Mouse (Mus musculus) limb, embryonic 14.5 days (tissue): ENCODE results near the gene Pik3r1. TPM values are rescaled to one million over a fixed set of nuclear protein-coding genes. Genes with fewer than 3 reads are reported as not detected.

ENCODE experiments used
- ATAC-seq: fragments of 200-750 bp; cut with Nextera tagmentation; 2 replicates; pipeline ENCODE4 v1.8.0; 2017; ENCODE audit warnings: low read depth, moderate number of reproducible peaks, moderate TSS enrichment; ENCODE audit not compliant: low FRiP score
- DNase-seq: peaks from one replicate; pipeline ENCODE4 v3.0.0-alpha.2; 2015; ENCODE audit warnings: low spot score
- H3K27ac ChIP-seq: fragments of 300-500 bp; sonication (generic); replicated peaks from 2 replicates; pipeline ENCODE4 v1.5.1; 2014; ENCODE audit warnings: low read depth, mild to moderate bottlenecking, low read length, moderate library complexity, mixed read lengths
- H3K27me3 ChIP-seq: fragments of 300-500 bp; sonication (generic); 2 replicates; pipeline ENCODE4 v1.6.1; 2014; ENCODE audit warnings: low read length, mixed read lengths; ENCODE audit not compliant: control insufficient read depth, insufficient read depth
- H3K36me3 ChIP-seq: fragments of 300-500 bp; sonication (generic); 2 replicates; pipeline ENCODE4 v1.6.1; 2014; ENCODE audit warnings: mild to moderate bottlenecking, low read length, moderate library complexity, mixed read lengths; ENCODE audit not compliant: control insufficient read depth, insufficient read depth
- H3K4me1 ChIP-seq: fragments of 300-500 bp; sonication (generic); 2 replicates; pipeline ENCODE4 v1.6.1; 2014; ENCODE audit warnings: antibody characterized with exemption, low read length, mixed read lengths; ENCODE audit not compliant: control insufficient read depth, insufficient read depth
- H3K4me2 ChIP-seq: fragments of 300-500 bp; sonication (generic); replicated peaks from 2 replicates; pipeline ENCODE4 v1.6.1; 2014; ENCODE audit warnings: low read depth, mild to moderate bottlenecking, low read length, moderate library complexity; ENCODE audit not compliant: severe bottlenecking
- H3K4me3 ChIP-seq: fragments of 300-500 bp; sonication (generic); replicated peaks from 2 replicates; pipeline ENCODE4 v1.5.1; 2014; ENCODE audit warnings: low read length
- H3K9ac ChIP-seq: fragments of 300-500 bp; sonication (generic); 2 replicates; pipeline ENCODE4 v1.6.1; 2014; ENCODE audit warnings: mild to moderate bottlenecking, low read depth, low read length, moderate library complexity; ENCODE audit not compliant: severe bottlenecking
- H3K9me3 ChIP-seq: fragments of 300-500 bp; sonication (generic); 2 replicates; pipeline ENCODE4 v1.6.1; 2016; ENCODE audit warnings: low read length; ENCODE audit not compliant: control insufficient read depth
- POLR2A ChIP-seq: fragments of 200-500 bp; IDR thresholded peaks from 2 replicates; pipeline ENCODE4 v1.8.0; 2012; ENCODE audit warnings: inconsistent platforms, mild to moderate bottlenecking, moderate library complexity, borderline replicate concordance; ENCODE audit not compliant: insufficient read depth, insufficient read length; ENCODE audit errors: extremely low read depth
- WGBS: fragments of 180-500 bp; shearing (Covaris S2); extraction: QIAGEN DNeasy Blood & Tissue Kit; methylation state at CpG from one replicate; pipeline ENCODE4 v1.1.7; 2014; 5-methylcytosine and 5-hydroxymethylcytosine counted together
- polyA plus RNA-seq, 2 experiments: library from polyadenylated mRNA; depleted of rRNA in 1 of 2; stranded (reverse) in 1 of 2; unstranded in 1 of 2; fragments of >200 nt; fragmentation: Nextera tagmentation in 1 of 2; extraction: Ambion mirVana in 1 of 2; gene quantifications; 2 replicates each; pipeline versions ENCODE4 v1.2.1 to v1.2.3; 2012 to 2014

Pik3r1 gene
- polyA plus RNA-seq, 2 experiments, result 29.2 to 62.2 TPM

- ATAC-seq, result no peak
- Histone ChIP-seq H3K9ac (no peak overlapping the region), H3K9me3 (no peaks in the 10 kb centered on the region), H3K27ac (no peak overlapping the region), H3K27me3 (peaks cover 14% of the 10 kb centered on the region), H3K36me3 (no peaks in the 10 kb centered on the region), H3K4me3 (no peak overlapping the region), H3K4me2 (no peak overlapping the region), H3K4me1 (no peaks in the 10 kb centered on the region; the same call in 1 of the 2 replicates)
- no peak for DNase-seq
- 94% methylated on average over 2 of the region's 2 CpGs for WGBS
- TF ChIP-seq POLR2A, result no peak
Observed at GRCm38 (mm10) chr13:101799318-101799717, 31.3 kb upstream of the Pik3r1 start.

DNA sequence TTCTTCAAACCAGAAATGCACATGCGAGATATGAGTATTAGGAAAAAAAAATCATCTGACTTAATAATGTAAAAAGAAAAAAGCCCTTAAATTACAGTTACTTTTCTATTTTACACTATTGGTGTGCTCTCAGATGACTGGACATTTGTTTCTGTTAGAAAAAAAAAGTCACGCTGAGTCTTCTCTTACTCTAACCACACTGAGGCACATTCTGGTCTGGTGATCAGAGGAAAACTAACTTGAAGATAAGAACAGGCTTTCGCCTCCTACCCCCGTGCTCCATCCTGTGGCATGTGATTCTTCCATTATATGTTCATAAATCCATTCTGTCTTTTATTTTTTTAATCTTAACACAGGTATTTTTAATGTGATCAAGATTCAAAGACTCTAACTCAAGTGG is 30.5 kb upstream of the Pik3r1 start:
- H3K4me3 ChIP-seq, result no peak overlapping the region
- no peak overlapping the region for H3K9ac ChIP-seq
- no peaks in the 10 kb centered on the region; the same call in 1 of the 2 replicates for H3K4me1 ChIP-seq
- no peak overlapping the region for H3K4me2 ChIP-seq
- ATAC-seq (no peak), DNase-seq (no peak)
- no peak overlapping the region for H3K27ac ChIP-seq
- no peak for TF ChIP-seq POLR2A
- WGBS, result 91% methylated on average over 4 of the region's 4 CpGs
- peaks cover 11% of the 10 kb centered on the region for H3K27me3 ChIP-seq
- H3K9me3 ChIP-seq, result no peaks in the 10 kb centered on the region
- H3K36me3 ChIP-seq, result no peaks in the 10 kb centered on the region

- Histone ChIP-seq H3K4me2 (no peak overlapping the region), H3K27me3 (peaks cover 11% of the 10 kb centered on the region), H3K9ac (no peak overlapping the region), H3K4me3 (no peak overlapping the region), H3K9me3 (no peaks in the 10 kb centered on the region), H3K27ac (no peak overlapping the region), H3K36me3 (no peaks in the 10 kb centered on the region), H3K4me1 (no peaks in the 10 kb centered on the region; the same call in 1 of the 2 replicates)
- TF ChIP-seq POLR2A, result no peak
- WGBS, result 70% methylated on average over 6 of the region's 6 CpGs
- no peak for DNase-seq
- ATAC-seq, result no peak
Observed at GRCm38 (mm10) chr13:101796983-101797382, 29.0 kb upstream of the Pik3r1 start.

DNA sequence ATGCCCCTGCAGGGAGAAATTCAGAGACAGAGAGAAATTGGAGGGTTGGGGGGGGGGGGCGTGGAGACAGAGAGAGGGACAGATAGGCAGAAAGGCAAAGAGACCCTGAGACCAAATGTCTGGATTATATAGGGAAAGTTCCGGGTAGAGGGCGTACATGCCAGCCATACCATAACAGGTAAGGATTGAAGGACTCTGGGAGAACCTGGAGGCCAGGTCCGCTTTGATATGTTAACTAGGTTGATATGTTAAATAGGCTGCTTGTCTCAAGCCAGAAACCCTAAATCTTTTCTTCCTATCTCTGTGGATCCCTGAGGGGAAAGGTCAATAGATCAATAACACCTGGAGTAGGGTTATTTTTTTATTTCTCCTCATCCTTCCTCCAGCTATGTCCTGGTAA is 17.7 kb upstream of the Pik3r1 start:
- no peak overlapping the region for H3K27ac ChIP-seq
- no peaks in the 10 kb centered on the region for H3K4me1 ChIP-seq
- no peaks in the 10 kb centered on the region for H3K36me3 ChIP-seq
- H3K4me3 ChIP-seq, result no peak overlapping the region
- 91% methylated on average over 3 of the region's 4 CpGs for WGBS
- H3K9me3 ChIP-seq, result no peaks in the 10 kb centered on the region
- no peak overlapping the region for H3K9ac ChIP-seq
- ATAC-seq, result no peak
- no peak for DNase-seq
- no peak for TF ChIP-seq POLR2A
- no peaks in the 10 kb centered on the region for H3K27me3 ChIP-seq
- H3K4me2 ChIP-seq, result no peak overlapping the region

DNA sequence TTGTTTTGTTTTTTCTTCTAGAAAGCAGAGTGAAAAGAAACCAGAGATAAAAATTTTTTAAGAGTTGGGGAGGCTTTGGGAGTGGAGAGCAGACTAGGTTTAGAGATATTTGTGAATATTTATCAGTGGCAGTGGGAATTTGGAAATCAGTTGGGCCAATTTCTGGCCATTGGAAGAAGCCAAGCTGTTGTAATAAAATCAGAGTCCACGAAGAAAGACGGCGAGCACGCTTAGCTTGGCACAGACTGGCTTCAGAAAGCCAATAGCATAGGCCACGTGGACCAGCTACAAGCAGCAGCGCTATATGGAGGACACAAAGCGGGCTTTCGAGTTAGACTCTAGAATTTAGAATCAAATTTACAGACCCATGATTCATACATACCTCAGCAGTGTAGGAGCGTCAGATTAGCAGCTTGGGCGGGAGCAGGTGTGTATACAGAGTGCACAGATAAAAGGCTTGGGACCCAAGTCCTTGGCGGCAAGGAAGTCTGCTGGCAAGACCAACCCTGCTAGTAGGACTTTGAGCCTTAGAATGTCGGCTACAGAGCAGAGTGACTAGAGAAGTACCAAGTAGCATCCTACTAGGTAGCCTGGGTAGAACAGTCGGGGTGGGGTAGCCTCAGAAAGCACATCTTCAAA is 16.8 kb upstream of the Pik3r1 start:
- no peak overlapping the region for H3K4me3 ChIP-seq
- ATAC-seq, result no peak
- no peak overlapping the region for H3K9ac ChIP-seq
- no peaks in the 10 kb centered on the region for H3K9me3 ChIP-seq
- 95% methylated on average over 13 of the region's 13 CpGs for WGBS
- H3K27me3 ChIP-seq, result no peaks in the 10 kb centered on the region
- TF ChIP-seq POLR2A, result no peak
- no peak for DNase-seq
- no peaks in the 10 kb centered on the region for H3K36me3 ChIP-seq
- H3K4me1 ChIP-seq, result no peaks in the 10 kb centered on the region
- H3K27ac ChIP-seq, result no peak overlapping the region
- no peak overlapping the region for H3K4me2 ChIP-seq
